Mouse (Mus musculus): ENCODE measurements around the gene Olfr726. TPM values are rescaled to one million over a fixed set of nuclear protein-coding genes. Genes with fewer than 3 reads are reported as not detected.

Olfr726 gene
- not detected in 2 replicates for polyA plus RNA-seq (2014; fragmentation: Nextera tagmentation; extraction: Ambion mirVana)

- no peak within 1 kb of the TSS for H3K27ac ChIP-seq (ENCODE audit: low read depth, low read length)
- H3K4me2 ChIP-seq (ENCODE audit: low read length) = no peak within 1 kb of the TSS
- ATAC-seq (no peak), DNase-seq (ENCODE audit: low spot score) (no peak)
- WGBS = 68% methylated on average over 1 of the region's 1 CpGs
- H3K4me3 ChIP-seq (ENCODE audit: low read depth, low read length) = no peak within 1 kb of the TSS
- no peak within 1 kb of the TSS for H3K9ac ChIP-seq (ENCODE audit: low read length)
- no peaks in the 10 kb centered on the region for H3K36me3 ChIP-seq (ENCODE audit: control insufficient read depth, insufficient read depth, low read length)
- no peaks in the 10 kb centered on the region for H3K9me3 ChIP-seq (replicated peaks; ENCODE audit: control insufficient read depth, low read length)
- H3K4me1 ChIP-seq (ENCODE audit: control insufficient read depth, insufficient read depth, low read length) = no peaks in the 10 kb centered on the region
- H3K27me3 ChIP-seq (replicated peaks; ENCODE audit: control insufficient read depth, insufficient read depth, low read length) = no peaks in the 10 kb centered on the region
Observed at GRCm38 (mm10) chr14:50090853-50091252, at the start of gene Olfr726. Gene Olfr726, minus strand, starts transcription at chr14:50090953.

- WGBS = 86% methylated on average over 1 of the region's 1 CpGs
- no peak within 1 kb of the TSS for H3K27ac ChIP-seq (ENCODE audit: low read depth, low read length)
- H3K36me3 ChIP-seq (ENCODE audit: control insufficient read depth, insufficient read depth, low read length) = no peaks in the 10 kb centered on the region
- H3K4me1 ChIP-seq (ENCODE audit: control insufficient read depth, insufficient read depth, low read length) = no peaks in the 10 kb centered on the region
- no peak within 1 kb of the TSS for H3K9ac ChIP-seq (ENCODE audit: low read length)
- ATAC-seq (no peak), DNase-seq (ENCODE audit: low spot score) (no peak)
- H3K9me3 ChIP-seq (replicated peaks; ENCODE audit: control insufficient read depth, low read length) = no peaks in the 10 kb centered on the region
- no peak within 1 kb of the TSS for H3K4me3 ChIP-seq (ENCODE audit: low read depth, low read length)
- no peaks in the 10 kb centered on the region for H3K27me3 ChIP-seq (replicated peaks; ENCODE audit: control insufficient read depth, insufficient read depth, low read length)
- no peak within 1 kb of the TSS for H3K4me2 ChIP-seq (ENCODE audit: low read length)
Observed at GRCm38 (mm10) chr14:50122886-50123285, 32.1 kb upstream of the Olfr726 start, which contains the start of gene Olfr727. Gene Olfr727, plus strand, starts transcription at chr14:50123186.

- no peak for DNase-seq (ENCODE audit: low spot score)
- H3K27ac ChIP-seq (ENCODE audit: low read depth, low read length) = no peak overlapping the region
- no peaks in the 10 kb centered on the region for H3K27me3 ChIP-seq (replicated peaks; ENCODE audit: control insufficient read depth, insufficient read depth, low read length)
- peak overlapping the region; percentile 62 for H3K4me3 ChIP-seq (ENCODE audit: low read depth, low read length)
- H3K4me1 ChIP-seq (ENCODE audit: control insufficient read depth, insufficient read depth, low read length) = no peaks in the 10 kb centered on the region
- H3K4me2 ChIP-seq (ENCODE audit: low read length) = peak overlapping the region; percentile 57
- no peaks in the 10 kb centered on the region for H3K36me3 ChIP-seq (ENCODE audit: control insufficient read depth, insufficient read depth, low read length)
- WGBS = 0% methylated on average over 4 of the region's 4 CpGs
- ATAC-seq = peak; percentile 33
- peak overlapping the region; percentile 63; the same call in 1 of the 2 replicates for H3K9ac ChIP-seq (ENCODE audit: low read length)
- no peaks in the 10 kb centered on the region for H3K9me3 ChIP-seq (replicated peaks; ENCODE audit: control insufficient read depth, low read length)
Observed at GRCm38 (mm10) chr14:50062733-50063104, 28.0 kb downstream of the Olfr726 start.

- peak; percentile 95 for ATAC-seq
- peak overlapping the region; percentile 63 for H3K9ac ChIP-seq (ENCODE audit: low read length)
- DNase-seq (ENCODE audit: low spot score) = peak; percentile 80
- H3K4me2 ChIP-seq (ENCODE audit: low read length) = peak overlapping the region; percentile 57
- H3K36me3 ChIP-seq (ENCODE audit: control insufficient read depth, insufficient read depth, low read length) = no peaks in the 10 kb centered on the region
- no peaks in the 10 kb centered on the region for H3K9me3 ChIP-seq (replicated peaks; ENCODE audit: control insufficient read depth, low read length)
- H3K27me3 ChIP-seq (replicated peaks; ENCODE audit: control insufficient read depth, insufficient read depth, low read length) = no peaks in the 10 kb centered on the region
- H3K4me3 ChIP-seq (ENCODE audit: low read depth, low read length) = peak overlapping the region; percentile 62
- WGBS = 2% methylated on average over 51 of the region's 52 CpGs
- H3K4me1 ChIP-seq (ENCODE audit: control insufficient read depth, insufficient read depth, low read length) = no peaks in the 10 kb centered on the region
- peak overlapping the region; percentile 72; the same call in 1 of the 2 replicates for H3K27ac ChIP-seq (ENCODE audit: low read depth, low read length)
Observed at GRCm38 (mm10) chr14:50061955-50062732, 28.6 kb downstream of the Olfr726 start.

GRCm38 (mm10) chr14:50061590-50061954 lies 29.2 kb downstream of the Olfr726 start:
- peak overlapping the region; percentile 62 for H3K4me3 ChIP-seq (ENCODE audit: low read depth, low read length)
- H3K9ac ChIP-seq (ENCODE audit: low read length) = peak overlapping the region; percentile 63
- H3K27me3 ChIP-seq (replicated peaks; ENCODE audit: control insufficient read depth, insufficient read depth, low read length) = no peaks in the 10 kb centered on the region
- no peaks in the 10 kb centered on the region for H3K4me1 ChIP-seq (ENCODE audit: control insufficient read depth, insufficient read depth, low read length)
- DNase-seq (ENCODE audit: low spot score) (no peak), ATAC-seq (peak; percentile 38)
- H3K4me2 ChIP-seq (ENCODE audit: low read length) = peak overlapping the region; percentile 57
- H3K9me3 ChIP-seq (replicated peaks; ENCODE audit: control insufficient read depth, low read length) = no peaks in the 10 kb centered on the region
- under 1% methylated on average over 13 of the region's 13 CpGs for WGBS
- H3K27ac ChIP-seq (ENCODE audit: low read depth, low read length) = peak overlapping the region; percentile 72; the same call in 1 of the 2 replicates
- H3K36me3 ChIP-seq (ENCODE audit: control insufficient read depth, insufficient read depth, low read length) = no peaks in the 10 kb centered on the region

GRCm38 (mm10) chr14:50061179-50061578 lies 29.6 kb downstream of the Olfr726 start:
- no peaks in the 10 kb centered on the region for H3K36me3 ChIP-seq (ENCODE audit: control insufficient read depth, insufficient read depth, low read length)
- no peak for ATAC-seq
- H3K4me1 ChIP-seq (ENCODE audit: control insufficient read depth, insufficient read depth, low read length) = no peaks in the 10 kb centered on the region
- H3K4me3 ChIP-seq (ENCODE audit: low read depth, low read length) = peak overlapping the region; percentile 62
- H3K27me3 ChIP-seq (replicated peaks; ENCODE audit: control insufficient read depth, insufficient read depth, low read length) = no peaks in the 10 kb centered on the region
- H3K9me3 ChIP-seq (replicated peaks; ENCODE audit: control insufficient read depth, low read length) = no peaks in the 10 kb centered on the region
- peak overlapping the region; percentile 63 for H3K9ac ChIP-seq (ENCODE audit: low read length)
- H3K4me2 ChIP-seq (ENCODE audit: low read length) = peak overlapping the region; percentile 57
- no peak overlapping the region for H3K27ac ChIP-seq (ENCODE audit: low read depth, low read length)
- DNase-seq (ENCODE audit: low spot score) = peak; percentile 31
- WGBS = 27% methylated on average over 11 of the region's 11 CpGs

- DNase-seq (ENCODE audit: low spot score) (no peak), ATAC-seq (no peak)
- Histone ChIP-seq H3K4me2 (ENCODE audit: low read length) (no peak within 1 kb of the TSS), H3K4me3 (ENCODE audit: low read depth, low read length) (no peak within 1 kb of the TSS), H3K27ac (ENCODE audit: low read depth, low read length) (no peak within 1 kb of the TSS), H3K9me3 (replicated peaks; ENCODE audit: control insufficient read depth, low read length) (no peaks in the 10 kb centered on the region), H3K36me3 (ENCODE audit: control insufficient read depth, insufficient read depth, low read length) (no peaks in the 10 kb centered on the region), H3K27me3 (replicated peaks; ENCODE audit: control insufficient read depth, insufficient read depth, low read length) (no peaks in the 10 kb centered on the region), H3K4me1 (ENCODE audit: control insufficient read depth, insufficient read depth, low read length) (no peaks in the 10 kb centered on the region), H3K9ac (ENCODE audit: low read length) (no peak within 1 kb of the TSS)
Observed at GRCm38 (mm10) chr14:50040275-50040674, 50.5 kb downstream of the Olfr726 start, which contains the start of gene Olfr725. Gene Olfr725, minus strand, starts transcription at chr14:50040375.

All from forebrain, embryonic 14.5 days (tissue).